Mouse (Mus musculus): ENCODE measurements at regions not wholly inside any gene's neighbourhood (a gene's known extent, or its start where the extent isn't known, plus 50 kb on each side); places are given as distances from the start of the nearest gene placed in this dataset.

GRCm38 (mm10) chrX:11626274-11626878, 298.8 kb downstream of the H2al1j start:
- WGBS, result 55% methylated on average over 10 of the region's 10 CpGs
- no peak for ATAC-seq (ENCODE audit: insufficient number of reproducible peaks, low FRiP score)
- Histone ChIP-seq H3K36me3 (no peaks in the 10 kb centered on the region), H3K4me2 (no peak overlapping the region), H3K27ac (ENCODE audit: poor library complexity, severe bottlenecking) (no peak overlapping the region), H3K27me3 (replicated peaks) (0 out of 2 replicates have a peak, but pooled peaks cover 3% of the 10 kb centered on the region), H3K9ac (no peak overlapping the region), H3K4me3 (no peak overlapping the region), H3K4me1 (replicated peaks) (no peaks in the 10 kb centered on the region; the same call in 1 of the 2 replicates), H3K9me3 (replicated peaks) (no peaks in the 10 kb centered on the region)

DNA sequence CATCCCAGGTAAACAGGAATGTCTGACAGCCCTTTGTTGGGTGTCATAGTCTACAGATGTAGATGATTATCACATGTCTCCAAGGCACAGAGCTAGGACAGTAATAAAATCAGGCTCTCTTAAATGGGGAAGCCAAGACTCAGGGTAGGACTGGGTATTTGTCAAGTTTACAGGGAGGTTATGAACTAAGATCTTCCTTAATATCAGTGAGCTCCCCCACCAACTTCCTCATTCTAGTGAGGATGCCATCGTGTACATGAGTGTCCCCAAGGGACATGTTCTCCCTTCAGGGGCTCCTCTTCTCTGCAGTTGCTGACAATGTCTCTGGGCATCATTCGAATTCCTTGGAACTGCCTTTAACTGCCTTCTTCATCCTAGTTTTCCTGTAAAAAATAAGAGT, 301.7 kb downstream of the H2al1j start:
- H3K36me3 ChIP-seq, result no peaks in the 10 kb centered on the region
- ATAC-seq (ENCODE audit: insufficient number of reproducible peaks, low FRiP score), result no peak
- no peak overlapping the region for H3K4me3 ChIP-seq
- H3K4me1 ChIP-seq (replicated peaks), result 0 out of 2 replicates have a peak, but pooled peaks cover 3% of the 10 kb centered on the region
- H3K9ac ChIP-seq, result no peak overlapping the region
- 67% methylated on average over 2 of the region's 2 CpGs for WGBS
- H3K4me2 ChIP-seq, result no peak overlapping the region
- H3K9me3 ChIP-seq (replicated peaks), result no peaks in the 10 kb centered on the region; the same call in 1 of the 2 replicates
- 0 out of 2 replicates have a peak, but pooled peaks cover 3% of the 10 kb centered on the region for H3K27me3 ChIP-seq (replicated peaks)
- no peak overlapping the region for H3K27ac ChIP-seq (ENCODE audit: poor library complexity, severe bottlenecking)

DNA sequence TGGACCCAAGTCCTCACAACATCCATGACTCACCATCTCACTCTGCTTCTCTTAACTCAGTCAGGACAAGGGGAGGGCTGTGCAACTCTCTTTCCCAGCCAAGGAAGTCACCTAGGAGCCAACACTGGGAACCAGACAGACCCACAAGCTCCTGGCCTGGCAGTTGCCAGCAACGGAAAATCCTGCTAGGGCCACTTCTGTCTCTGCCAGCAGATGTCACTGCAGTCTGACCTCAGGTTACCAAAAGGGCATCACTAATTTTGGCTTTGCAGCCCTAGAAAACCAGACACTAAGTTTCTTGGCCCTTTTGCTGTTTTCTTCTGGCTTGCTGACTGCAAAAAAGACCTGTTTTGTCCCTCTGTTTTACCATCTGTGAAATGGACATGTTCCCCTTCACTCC, 302.3 kb downstream of the H2al1j start:
- WGBS, result 16% methylated on average over 1 of the region's 1 CpGs
- H3K9ac ChIP-seq, result no peak overlapping the region
- H3K4me3 ChIP-seq, result no peak overlapping the region
- no peak overlapping the region for H3K27ac ChIP-seq (ENCODE audit: poor library complexity, severe bottlenecking)
- no peaks in the 10 kb centered on the region; the same call in 1 of the 2 replicates for H3K9me3 ChIP-seq (replicated peaks)
- no peak overlapping the region for H3K4me2 ChIP-seq
- H3K36me3 ChIP-seq, result no peaks in the 10 kb centered on the region
- ATAC-seq (ENCODE audit: insufficient number of reproducible peaks, low FRiP score), result no peak
- 0 out of 2 replicates have a peak, but pooled peaks cover 3% of the 10 kb centered on the region for H3K27me3 ChIP-seq (replicated peaks)
- 0 out of 2 replicates have a peak, but pooled peaks cover 3% of the 10 kb centered on the region for H3K4me1 ChIP-seq (replicated peaks)

- Histone ChIP-seq H3K4me1 (replicated peaks) (0 out of 2 replicates have a peak, but pooled peaks cover 3% of the 10 kb centered on the region), H3K27ac (ENCODE audit: poor library complexity, severe bottlenecking) (no peak overlapping the region), H3K9me3 (replicated peaks) (no peaks in the 10 kb centered on the region; the same call in 1 of the 2 replicates), H3K4me3 (peak overlapping the region; percentile 13; the same call in 1 of the 2 replicates), H3K4me2 (peak overlapping the region; percentile 60), H3K36me3 (no peaks in the 10 kb centered on the region), H3K9ac (no peak overlapping the region), H3K27me3 (replicated peaks) (0 out of 2 replicates have a peak, but pooled peaks cover 1% of the 10 kb centered on the region)
- no peak for ATAC-seq (ENCODE audit: insufficient number of reproducible peaks, low FRiP score)
- WGBS, result 24% methylated on average over 14 of the region's 14 CpGs
Measured at GRCm38 (mm10) chrX:11631186-11631913, 303.7 kb downstream of the H2al1j start.

DNA sequence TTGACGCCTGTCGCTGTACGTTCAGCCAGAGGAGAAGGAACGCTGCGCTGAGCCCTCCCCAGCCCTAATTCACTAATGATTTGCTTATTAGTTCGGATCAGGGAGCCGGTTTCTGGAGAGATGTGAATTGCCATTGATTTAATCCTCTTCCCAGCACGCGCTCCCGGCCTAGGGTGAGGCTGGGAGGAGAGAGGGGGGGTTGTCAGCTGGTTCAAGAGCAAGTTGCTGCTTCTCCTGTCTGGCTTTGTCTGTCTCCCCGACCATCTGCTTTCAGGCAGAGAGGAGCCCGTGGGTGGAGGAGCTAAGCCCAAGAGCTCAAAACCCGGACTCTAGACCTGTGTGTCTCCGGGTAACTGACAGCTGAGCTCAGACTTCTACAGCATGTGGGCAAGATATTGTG, 304.4 kb downstream of the H2al1j start:
- WGBS, result 15% methylated on average over 14 of the region's 14 CpGs
- H3K27me3 ChIP-seq (replicated peaks), result no peaks in the 10 kb centered on the region
- ATAC-seq (ENCODE audit: insufficient number of reproducible peaks, low FRiP score), result no peak
- H3K27ac ChIP-seq (ENCODE audit: poor library complexity, severe bottlenecking), result no peak overlapping the region
- no peaks in the 10 kb centered on the region; the same call in 1 of the 2 replicates for H3K9me3 ChIP-seq (replicated peaks)
- peak overlapping the region; percentile 60 for H3K4me2 ChIP-seq
- H3K4me1 ChIP-seq (replicated peaks), result 0 out of 2 replicates have a peak, but pooled peaks cover 3% of the 10 kb centered on the region
- H3K9ac ChIP-seq, result no peak overlapping the region
- H3K36me3 ChIP-seq, result no peaks in the 10 kb centered on the region
- H3K4me3 ChIP-seq, result peak overlapping the region; percentile 13; the same call in 1 of the 2 replicates

GRCm38 (mm10) chrX:11633823-11634222, 306.2 kb downstream of the H2al1j start:
- H3K4me3 ChIP-seq, result no peak overlapping the region
- ATAC-seq (ENCODE audit: insufficient number of reproducible peaks, low FRiP score), result no peak
- no peaks in the 10 kb centered on the region; the same call in 1 of the 2 replicates for H3K9me3 ChIP-seq (replicated peaks)
- no peak overlapping the region for H3K27ac ChIP-seq (ENCODE audit: poor library complexity, severe bottlenecking)
- H3K9ac ChIP-seq, result no peak overlapping the region
- H3K4me1 ChIP-seq (replicated peaks), result 0 out of 2 replicates have a peak, but pooled peaks cover 3% of the 10 kb centered on the region
- H3K36me3 ChIP-seq, result no peaks in the 10 kb centered on the region
- H3K27me3 ChIP-seq (replicated peaks), result no peaks in the 10 kb centered on the region
- H3K4me2 ChIP-seq, result no peak overlapping the region
- WGBS, result 55% methylated on average over 6 of the region's 6 CpGs

- Histone ChIP-seq H3K4me3 (no peak overlapping the region), H3K4me2 (no peak overlapping the region), H3K36me3 (no peaks in the 10 kb centered on the region), H3K9ac (no peak overlapping the region), H3K9me3 (replicated peaks) (no peaks in the 10 kb centered on the region), H3K4me1 (replicated peaks) (no peaks in the 10 kb centered on the region), H3K27me3 (replicated peaks) (no peaks in the 10 kb centered on the region), H3K27ac (ENCODE audit: poor library complexity, severe bottlenecking) (no peak overlapping the region)
- WGBS, result 67% methylated on average over 6 of the region's 6 CpGs
- ATAC-seq (ENCODE audit: insufficient number of reproducible peaks, low FRiP score), result no peak
Measured at GRCm38 (mm10) chrX:11644484-11644883, 316.9 kb downstream of the H2al1j start.

DNA sequence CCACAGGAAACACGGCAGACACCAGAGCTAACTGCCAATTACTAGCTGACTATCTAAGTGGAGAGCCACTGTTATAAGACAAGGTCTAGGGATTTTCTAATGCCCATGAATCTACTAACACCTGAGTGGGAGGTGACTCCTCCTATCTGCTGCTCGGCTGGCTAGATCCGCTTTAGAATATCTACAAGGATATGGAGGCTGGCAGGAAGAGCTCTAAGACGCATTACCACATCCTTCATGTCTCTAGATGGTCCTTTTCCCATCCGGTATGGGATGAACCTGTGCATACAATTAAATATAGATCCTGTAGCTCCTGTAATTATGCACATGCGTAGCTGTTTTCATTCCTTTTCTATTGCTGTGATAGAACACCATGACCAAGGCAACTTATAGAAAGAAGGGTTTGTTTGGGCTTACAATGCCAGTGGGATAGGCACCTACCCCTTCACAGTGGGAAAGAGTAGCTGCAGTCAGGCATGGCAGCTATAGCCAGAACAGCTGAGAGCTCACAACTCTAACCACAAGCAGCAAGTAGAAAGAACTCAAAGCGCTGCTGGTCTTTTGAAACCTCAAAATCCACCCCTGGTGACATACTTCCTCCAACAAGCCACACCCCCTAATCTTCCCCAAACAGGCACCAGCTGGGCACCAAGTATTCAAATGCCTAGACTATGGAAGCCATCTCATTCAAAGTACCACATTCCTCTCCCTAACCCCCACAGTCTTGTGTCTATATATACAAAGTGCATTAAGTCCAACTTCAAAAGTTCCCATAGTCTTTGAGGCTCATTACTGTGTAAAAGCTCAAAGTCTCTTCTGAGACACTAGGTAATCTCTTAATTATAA, 319.3 kb downstream of the H2al1j start:
- Histone ChIP-seq H3K4me3 (no peak overlapping the region), H3K4me2 (no peak overlapping the region), H3K9ac (no peak overlapping the region), H3K36me3 (no peaks in the 10 kb centered on the region), H3K27me3 (replicated peaks) (no peaks in the 10 kb centered on the region), H3K27ac (ENCODE audit: poor library complexity, severe bottlenecking) (no peak overlapping the region), H3K4me1 (replicated peaks) (no peaks in the 10 kb centered on the region), H3K9me3 (replicated peaks) (no peaks in the 10 kb centered on the region)
- WGBS, result 74% methylated on average over 7 of the region's 7 CpGs
- ATAC-seq (ENCODE audit: insufficient number of reproducible peaks, low FRiP score), result no peak

GRCm38 (mm10) chrX:11647527-11647836, 319.9 kb downstream of the H2al1j start:
- Histone ChIP-seq H3K4me3 (no peak overlapping the region), H3K36me3 (no peaks in the 10 kb centered on the region), H3K9me3 (replicated peaks) (no peaks in the 10 kb centered on the region), H3K4me2 (no peak overlapping the region), H3K9ac (no peak overlapping the region), H3K27ac (ENCODE audit: poor library complexity, severe bottlenecking) (no peak overlapping the region), H3K4me1 (replicated peaks) (no peaks in the 10 kb centered on the region), H3K27me3 (replicated peaks) (no peaks in the 10 kb centered on the region)
- no peak for ATAC-seq (ENCODE audit: insufficient number of reproducible peaks, low FRiP score)
- WGBS, result 50% methylated on average over 1 of the region's 1 CpGs

- 80% methylated on average over 2 of the region's 2 CpGs for WGBS
- ATAC-seq (ENCODE audit: insufficient number of reproducible peaks, low FRiP score), result no peak
- 0 out of 2 replicates have a peak, but pooled peaks cover 9% of the 10 kb centered on the region for H3K27me3 ChIP-seq (replicated peaks)
Measured at GRCm38 (mm10) chrX:11653336-11653735, 325.7 kb downstream of the H2al1j start.

GRCm38 (mm10) chrX:11654976-11655375, 327.4 kb downstream of the H2al1j start:
- no peak overlapping the region for H3K27ac ChIP-seq (ENCODE audit: poor library complexity, severe bottlenecking)
- H3K4me2 ChIP-seq, result no peak overlapping the region
- H3K9ac ChIP-seq, result no peak overlapping the region
- no peak for ATAC-seq (ENCODE audit: insufficient number of reproducible peaks, low FRiP score)
- H3K4me3 ChIP-seq, result no peak overlapping the region
- H3K4me1 ChIP-seq (replicated peaks), result peaks cover 6% of the 10 kb centered on the region; the same call in 1 of the 2 replicates
- H3K27me3 ChIP-seq (replicated peaks), result 0 out of 2 replicates have a peak, but pooled peaks cover 9% of the 10 kb centered on the region
- WGBS, result 56% methylated on average over 5 of the region's 5 CpGs
- H3K36me3 ChIP-seq, result no peaks in the 10 kb centered on the region
- no peaks in the 10 kb centered on the region for H3K9me3 ChIP-seq (replicated peaks)

More at GRCm38 (mm10) chrX:11653336-11653735, 325.7 kb downstream of the H2al1j start:
- Histone ChIP-seq H3K4me3 (no peak overlapping the region), H3K4me2 (no peak overlapping the region), H3K27ac (ENCODE audit: poor library complexity, severe bottlenecking) (no peak overlapping the region), H3K9ac (no peak overlapping the region), H3K4me1 (replicated peaks) (peaks cover 6% of the 10 kb centered on the region; the same call in 1 of the 2 replicates), H3K36me3 (no peaks in the 10 kb centered on the region), H3K9me3 (replicated peaks) (no peaks in the 10 kb centered on the region)

Data from heart, embryonic 12.5 days (tissue).